Mouse (Mus musculus) myocyte (in vitro differentiated cells): Measurements from ENCODE around the gene Ncoa5. TPM values are rescaled to one million over a fixed set of nuclear protein-coding genes. Genes with fewer than 3 reads are reported as not detected.

ENCODE experiments used
- H3K27me3 ChIP-seq: one replicate; pipeline ENCODE4 v1.6.1; 2011; ENCODE audit not compliant: control insufficient read depth, insufficient read depth, insufficient read length
- H3K36me3 ChIP-seq: one replicate; pipeline ENCODE4 v1.6.1; 2011; ENCODE audit not compliant: control insufficient read depth, insufficient read depth
- H3K4me2 ChIP-seq: one replicate; pipeline ENCODE4 v1.6.1; 2011; ENCODE audit warnings: low read depth, control low read depth
- H3K4me3 ChIP-seq: one replicate; pipeline ENCODE4 v1.5.1; 2011; ENCODE audit warnings: mild to moderate bottlenecking, control low read depth, moderate library complexity
- H3K79me2 ChIP-seq: one replicate; pipeline ENCODE4 v1.6.1; 2011; ENCODE audit not compliant: control insufficient read depth, insufficient read depth
- H3ac ChIP-seq: one replicate; pipeline ENCODE4 v1.6.1; 2011; ENCODE audit not compliant: control insufficient read depth, insufficient read length
- CEBPB ChIP-seq: IDR thresholded peaks from 2 replicates; pipeline ENCODE4 v1.6.1; 2011; ENCODE audit warnings: mild to moderate bottlenecking, moderate library complexity; ENCODE audit not compliant: poor library complexity, insufficient read depth, severe bottlenecking
- E2F4 ChIP-seq: IDR thresholded peaks from one replicate; pipeline ENCODE4 v1.6.1; 2011; ENCODE audit warnings: mild to moderate bottlenecking, control low read depth, moderate library complexity; ENCODE audit not compliant: insufficient read depth
- MAX ChIP-seq: IDR thresholded peaks from one replicate; pipeline ENCODE4 v1.6.1; 2011; ENCODE audit warnings: low read depth, mild to moderate bottlenecking, control low read depth
- MYOD1 ChIP-seq, 3 experiments: IDR thresholded peaks; one replicate each; pipeline ENCODE4 v1.6.1; 2011; ENCODE audit warnings: control low read depth in 2 of 3, low read depth in 2 of 3, mild to moderate bottlenecking in 2 of 3, moderate library complexity in 1 of 3; ENCODE audit not compliant: insufficient read length in 2 of 3, control insufficient read depth in 1 of 3
- MYOG ChIP-seq, 3 experiments: IDR thresholded peaks; one replicate each; pipeline ENCODE4 v1.6.1; 2011; ENCODE audit warnings: control low read depth in 2 of 3, low read depth in 2 of 3, mild to moderate bottlenecking in 2 of 3; ENCODE audit not compliant: insufficient read length in 2 of 3, control insufficient read depth in 1 of 3, insufficient read depth in 1 of 3
- POLR2A ChIP-seq: IDR thresholded peaks from one replicate; pipeline ENCODE4 v1.6.1; 2011; ENCODE audit warnings: low read depth, mild to moderate bottlenecking, control low read depth, moderate library complexity; ENCODE audit not compliant: insufficient read length
- POLR2AphosphoS2 ChIP-seq: IDR thresholded peaks from one replicate; pipeline ENCODE4 v1.6.1; 2011; ENCODE audit warnings: low read depth, control low read depth; ENCODE audit not compliant: insufficient read length
- REST ChIP-seq: IDR thresholded peaks from one replicate; pipeline ENCODE4 v1.6.1; 2011; ENCODE audit warnings: mild to moderate bottlenecking, control low read depth, moderate library complexity; ENCODE audit not compliant: insufficient read depth, insufficient read length
- SRF ChIP-seq: IDR thresholded peaks from one replicate; pipeline ENCODE4 v1.6.1; 2011; ENCODE audit warnings: low read depth; ENCODE audit not compliant: control insufficient read depth, insufficient read length
- TCF12 ChIP-seq: IDR thresholded peaks from one replicate; pipeline ENCODE4 v1.6.1; 2011; ENCODE audit warnings: mild to moderate bottlenecking, control low read depth; ENCODE audit not compliant: poor library complexity, insufficient read depth, severe bottlenecking
- TCF3 ChIP-seq: IDR thresholded peaks from one replicate; pipeline ENCODE4 v1.6.1; 2011; ENCODE audit warnings: low read depth, control low read depth; ENCODE audit not compliant: insufficient read length
- USF1 ChIP-seq: IDR thresholded peaks from one replicate; pipeline ENCODE4 v1.6.1; 2011; ENCODE audit warnings: low read depth, mild to moderate bottlenecking, control low read depth, moderate library complexity
- polyA plus RNA-seq: library from polyadenylated mRNA; unstranded; fragments of >200 nt; fragmentation: generic; extraction: Trizol; gene quantifications from one replicate; pipeline ENCODE4 v1.2.1, GENCODE M21; 2012; ENCODE audit warnings: missing spikeins

The Ncoa5 gene
- polyA plus RNA-seq, 1 experiment: 24.0 TPM

DNA sequence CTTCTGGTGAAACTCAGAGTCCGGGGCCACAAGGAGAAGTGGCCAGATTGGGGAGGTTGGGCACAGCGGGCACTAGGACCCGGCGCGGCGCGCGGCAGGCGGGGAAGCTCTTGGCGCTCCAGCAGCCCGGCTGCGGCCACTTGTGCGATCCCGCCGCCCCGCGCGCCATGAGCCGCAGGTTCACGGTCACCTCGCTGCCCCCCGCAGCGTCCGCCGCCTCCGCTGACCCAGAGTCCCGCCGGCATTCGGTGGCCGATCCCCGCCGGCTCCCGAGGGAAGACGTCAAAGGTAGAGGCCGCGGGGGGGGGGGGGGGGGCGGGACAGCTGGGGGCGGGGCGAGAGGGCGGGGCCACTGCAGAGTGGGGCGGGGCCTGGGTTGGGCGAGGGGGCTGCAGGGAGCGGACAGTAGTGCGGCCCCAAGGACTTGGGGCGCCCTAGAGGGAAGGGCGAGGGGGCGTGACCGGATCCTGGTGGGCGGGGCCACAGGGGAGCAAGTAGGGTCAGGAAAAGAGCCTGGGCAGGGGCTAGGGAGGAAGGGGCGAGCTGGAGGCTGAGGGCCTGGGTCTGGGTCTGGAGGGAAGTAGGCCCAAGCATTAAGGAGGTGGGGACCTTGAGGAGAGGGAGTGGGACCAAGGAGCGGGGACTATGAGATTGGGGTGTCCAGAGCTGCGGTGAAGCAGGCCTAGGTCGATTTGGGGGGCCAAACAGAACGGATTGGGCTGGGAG, 73.8 kb downstream of the Ncoa5 start, which contains the start of gene Slc12a5:
Slc12a5 (plus strand) TSS at position 87 of the 726 bp plus-strand sequence.
- Histone ChIP-seq H3K36me3 (no peaks in the 10 kb centered on the region), H3K4me3 (peak within 1 kb of the TSS; percentile 4), H3K27me3 (peaks cover 10% of the 10 kb centered on the region), H3ac (no peak within 1 kb of the TSS), H3K79me2 (no peaks in the 10 kb centered on the region), H3K4me2 (peak within 1 kb of the TSS; percentile 60)
- TF ChIP-seq MYOG (IDR thresholded peaks at IDR 0.05; ENCODE audit: control insufficient read depth in 1 of 3, insufficient read depth in 1 of 3, insufficient read length in 2 of 3, low read depth in 2 of 3) (peak in 1 of 3 experiments; percentile 47), CEBPB (no peak), SRF (no peak), MYOD1 (IDR thresholded peaks at IDR 0.05; ENCODE audit: control insufficient read depth in 1 of 3, insufficient read length in 2 of 3, low read depth in 2 of 3) (peak in 1 of 3 experiments; percentile 21)

DNA sequence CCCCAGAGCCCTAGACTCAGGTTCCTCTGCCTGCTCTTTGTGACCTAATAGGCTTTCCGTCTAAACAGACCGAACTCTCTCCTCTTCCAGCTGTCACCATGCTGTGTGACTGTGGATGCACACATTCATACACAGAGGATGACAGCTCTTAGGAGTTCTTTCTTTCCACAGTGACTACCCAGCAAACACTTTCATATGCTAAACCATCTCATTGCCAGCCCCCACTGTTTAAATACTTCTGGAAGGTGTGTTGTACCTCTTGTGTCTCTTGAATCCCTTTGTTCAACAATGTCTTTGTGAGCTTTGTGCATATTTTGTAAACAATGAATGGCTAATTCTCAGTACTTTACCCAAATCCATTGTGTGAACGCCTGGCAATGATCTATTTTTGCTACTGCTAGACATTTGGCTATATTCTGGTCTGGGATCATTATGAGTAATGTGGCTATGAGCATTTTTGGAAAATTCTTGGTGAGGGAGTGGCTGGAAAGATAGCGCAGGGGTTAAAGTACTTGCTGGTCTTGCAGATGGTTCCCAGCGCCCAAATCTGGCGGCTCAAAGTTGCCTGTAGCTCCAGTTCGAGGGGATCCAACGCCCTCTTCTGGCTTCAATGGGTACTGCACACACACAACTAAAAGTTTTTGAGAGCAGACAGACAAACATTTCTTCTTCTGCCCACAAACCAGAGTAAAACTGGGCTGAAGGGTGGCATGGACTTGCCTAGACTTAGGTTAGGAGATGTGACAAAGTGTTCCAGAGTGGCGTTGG, 76.9 kb downstream of the Ncoa5 start:
- Histone ChIP-seq H3ac (no peak overlapping the region), H3K36me3 (no peaks in the 10 kb centered on the region), H3K4me3 (no peak overlapping the region), H3K27me3 (peaks cover under 1% of the 10 kb centered on the region), H3K4me2 (no peak overlapping the region), H3K79me2 (no peaks in the 10 kb centered on the region)
- TF ChIP-seq USF1 (no peak), POLR2AphosphoS2 (no peak), TCF3 (no peak), MYOD1 (IDR thresholded peaks at IDR 0.05; ENCODE audit: control insufficient read depth in 1 of 3, insufficient read length in 2 of 3, low read depth in 2 of 3) (no peak), REST (no peak), MAX (no peak), SRF (no peak), POLR2A (no peak), MYOG (IDR thresholded peaks at IDR 0.05; ENCODE audit: control insufficient read depth in 1 of 3, insufficient read depth in 1 of 3, insufficient read length in 2 of 3, low read depth in 2 of 3) (no peak), CEBPB (no peak), E2F4 (no peak), TCF12 (no peak)

DNA sequence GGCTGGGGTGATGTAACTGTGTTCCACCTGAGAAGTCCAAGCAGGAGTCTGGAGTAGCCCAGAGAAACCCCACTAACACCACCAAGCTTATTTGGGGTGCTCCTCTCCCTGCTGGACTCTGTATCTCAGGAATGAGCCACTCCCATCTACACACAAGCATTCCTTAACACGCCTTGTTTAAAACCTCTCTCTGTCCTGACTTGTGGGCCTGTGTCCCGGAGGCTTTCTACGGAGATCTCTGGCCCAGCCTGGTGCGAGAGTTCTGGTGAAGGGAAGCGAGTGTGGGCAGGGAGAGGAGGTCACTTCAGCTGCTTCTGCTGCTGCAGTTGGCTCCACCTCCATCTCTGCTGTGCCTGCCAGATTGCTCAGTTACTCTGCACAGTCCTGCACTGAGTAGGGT, 78.5 kb downstream of the Ncoa5 start:
- H3K27me3 ChIP-seq: no peaks in the 10 kb centered on the region
- TF ChIP-seq REST (no peak), MYOG (IDR thresholded peaks at IDR 0.05; ENCODE audit: control insufficient read depth in 1 of 3, insufficient read depth in 1 of 3, insufficient read length in 2 of 3, low read depth in 2 of 3) (no peak), SRF (no peak), TCF12 (no peak), USF1 (no peak), TCF3 (no peak), MAX (no peak), POLR2A (no peak), CEBPB (no peak), MYOD1 (IDR thresholded peaks at IDR 0.05; ENCODE audit: control insufficient read depth in 1 of 3, insufficient read length in 2 of 3, low read depth in 2 of 3) (no peak), POLR2AphosphoS2 (no peak), E2F4 (no peak)
- H3ac ChIP-seq: no peak overlapping the region
- H3K79me2 ChIP-seq: no peaks in the 10 kb centered on the region
- no peak overlapping the region for H3K4me2 ChIP-seq
- no peaks in the 10 kb centered on the region for H3K36me3 ChIP-seq
- no peak overlapping the region for H3K4me3 ChIP-seq

DNA sequence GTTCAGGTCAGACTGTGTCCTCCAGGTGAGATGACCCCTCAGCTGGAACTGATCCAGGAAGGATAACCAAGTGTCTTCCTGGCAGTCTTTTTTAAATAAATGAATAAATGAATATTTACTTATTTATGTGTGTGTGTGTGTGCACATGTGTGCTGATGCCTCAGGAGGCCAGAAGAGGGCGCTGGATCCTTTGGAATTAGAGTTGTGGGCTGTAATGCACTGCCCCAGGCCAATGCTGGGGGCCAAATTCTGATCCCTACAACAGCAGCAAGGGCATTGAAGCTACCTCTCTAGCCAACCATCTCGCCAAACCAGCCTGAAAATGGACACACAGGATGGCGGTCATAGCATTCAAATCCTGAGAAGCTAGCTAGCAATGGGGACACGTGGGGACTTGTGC, 78.9 kb downstream of the Ncoa5 start:
- no peak overlapping the region for H3K4me3 ChIP-seq
- TF ChIP-seq CEBPB (no peak), REST (no peak), MYOD1 (IDR thresholded peaks at IDR 0.05; ENCODE audit: control insufficient read depth in 1 of 3, insufficient read length in 2 of 3, low read depth in 2 of 3) (no peak), SRF (no peak), TCF12 (no peak), TCF3 (no peak), MAX (no peak), E2F4 (no peak), POLR2A (no peak)
- no peaks in the 10 kb centered on the region for H3K27me3 ChIP-seq
- no peaks in the 10 kb centered on the region for H3K36me3 ChIP-seq
- H3K79me2 ChIP-seq: no peaks in the 10 kb centered on the region
- no peak overlapping the region for H3ac ChIP-seq
- no peak overlapping the region for H3K4me2 ChIP-seq
